Comparison of ENCODE assay signal across 9 mouse cellular contexts in genomic region chr4:150583777-150584135, GRCm38 (mm10).
DNase-seq lines count a peak whose midpoint lies in the region; ATAC-seq and TF ChIP-seq lines count a peak whose summit lies in the region.
"Had no signal": no experiment of that assay in that cellular context is flagged by ENCODE, and none has a peak within 500 bp of the region (broad histone marks: within the 10 kb centered on the region; RNA-seq: fewer than 3 reads in every experiment).

No protein-coding gene starts in this region.

- no peaks in the 10 kb centered on the region for H3K27me3 ChIP-seq in cerebellum, adult 2 months (ENCODE audit: control insufficient read depth, insufficient read depth, low read length)
- no peaks in the 10 kb centered on the region for H3K27me3 ChIP-seq in thymus, adult 2 months (ENCODE audit: control insufficient read depth, insufficient read depth, low read length)
- no peaks in the 10 kb centered on the region for H3K27me3 ChIP-seq in limb, embryonic 13.5 days
- no peaks in the 10 kb centered on the region for H3K27me3 ChIP-seq in stomach, embryonic 16.5 days (ENCODE audit: control insufficient read depth, insufficient read depth, low read length)

- H3K4me1 ChIP-seq in cerebellum, adult 2 months (ENCODE audit: control insufficient read depth, insufficient read depth, low read length), result peaks cover 23% of the 10 kb centered on the region
- peaks cover 10% of the 10 kb centered on the region for H3K4me1 ChIP-seq in thymus, adult 2 months (replicated peaks; ENCODE audit: control insufficient read depth, insufficient read depth, low read length)
- peaks cover 69% of the 10 kb centered on the region for H3K4me1 ChIP-seq in limb, embryonic 13.5 days
- peaks cover 65% of the 10 kb centered on the region for H3K4me1 ChIP-seq in stomach, embryonic 16.5 days (ENCODE audit: control insufficient read depth, insufficient read depth, low read length)

- H3K36me3 ChIP-seq in thymus, adult 2 months (ENCODE audit: control insufficient read depth, insufficient read depth, low read length), result no peaks in the 10 kb centered on the region
- 0 out of 2 replicates have a peak, but pooled peaks cover 5% of the 10 kb centered on the region for H3K36me3 ChIP-seq in limb, embryonic 13.5 days
- H3K36me3 ChIP-seq in stomach, embryonic 16.5 days (ENCODE audit: control insufficient read depth, insufficient read depth, low read length), result no peaks in the 10 kb centered on the region

- 57% methylated on average over 3 of the region's 3 CpGs for WGBS in cerebellum, adult 2 months
- WGBS in thymus, adult 2 months, result 17% methylated on average over 3 of the region's 3 CpGs
- 36% methylated on average over 3 of the region's 3 CpGs for WGBS in limb, embryonic 13.5 days
- WGBS in stomach, embryonic 16.5 days, result 28% methylated on average over 3 of the region's 3 CpGs

- TF ChIP-seq POLR2A in cerebellum, adult 2 months (IDR thresholded peaks at IDR 0.05; ENCODE audit: borderline replicate concordance, insufficient read depth, low read length), result no peak
- no peak for TF ChIP-seq POLR2A in thymus, adult 2 months (IDR thresholded peaks at IDR 0.05; ENCODE audit: control insufficient read depth, extremely low read depth, insufficient read depth, low read length, poor library complexity)

- no peak for DNase-seq in cerebellum, adult 2 months
- no peak for DNase-seq in thymus, adult 2 months
- no peak for DNase-seq in thymus, postnatal 25 days
- no peak for DNase-seq in spleen, postnatal 10 days (ENCODE audit: low spot score in 2 of 2)
- DNase-seq in cerebellum, postnatal 4 days (ENCODE audit: low spot score in 2 of 2), result no peak

- H3K27ac ChIP-seq in cerebellum, adult 2 months (ENCODE audit: insufficient read depth, low read length), result peak overlapping the region; percentile 74
- 0 out of 2 replicates have a peak overlapping the region, but pooled peaks have one; percentile 37 for H3K27ac ChIP-seq in thymus, adult 2 months (ENCODE audit: control insufficient read depth, insufficient read depth, low read length)
- H3K27ac ChIP-seq in limb, embryonic 13.5 days, result peak overlapping the region; percentile 93
- H3K27ac ChIP-seq in stomach, embryonic 16.5 days (ENCODE audit: low read length), result peak overlapping the region; percentile 87

- H3K4me3 ChIP-seq in cerebellum, adult 2 months (replicated peaks; ENCODE audit: insufficient read depth, low read depth, low read length), result no peak overlapping the region
- H3K4me3 ChIP-seq in thymus, adult 2 months (ENCODE audit: control insufficient read depth, insufficient read depth, low read length), result no peak overlapping the region
- H3K4me3 ChIP-seq in limb, embryonic 13.5 days, result no peak overlapping the region
- H3K4me3 ChIP-seq in stomach, embryonic 16.5 days (replicated peaks; ENCODE audit: low read length), result no peak overlapping the region
- H3K4me3 ChIP-seq: erythroblast, embryonic 14.5 days had no signal

- TF ChIP-seq CTCF in cerebellum, adult 2 months (IDR thresholded peaks at IDR 0.05; ENCODE audit: borderline replicate concordance, insufficient read depth, low read depth, low read length), result no peak
- no peak for TF ChIP-seq CTCF in thymus, adult 2 months (IDR thresholded peaks at IDR 0.05; ENCODE audit: borderline replicate concordance, control insufficient read depth, extremely low read depth, insufficient read depth, low read length, poor library complexity)

- no peaks in the 10 kb centered on the region for H3K9me3 ChIP-seq in limb, embryonic 13.5 days
- H3K9me3 ChIP-seq in stomach, embryonic 16.5 days (replicated peaks; ENCODE audit: control insufficient read depth, low read length), result no peaks in the 10 kb centered on the region

- peak overlapping the region; percentile 48 for H3K4me2 ChIP-seq in limb, embryonic 13.5 days (replicated peaks)
- H3K4me2 ChIP-seq in stomach, embryonic 16.5 days (ENCODE audit: low read depth, low read length), result peak overlapping the region; percentile 38

- peak overlapping the region; percentile 53; the same call in 1 of the 2 replicates for H3K9ac ChIP-seq in limb, embryonic 13.5 days
- H3K9ac ChIP-seq in stomach, embryonic 16.5 days (ENCODE audit: low read length), result peak overlapping the region; percentile 44

- no peak for ATAC-seq in cerebellum, adult (ENCODE audit: insufficient number of reproducible peaks, low FRiP score, low TSS enrichment)
- 0 out of 2 replicates have a peak, but pooled peaks have one; percentile 21 for ATAC-seq in limb, embryonic 13.5 days (ENCODE audit: low FRiP score, low read depth)
- peak; percentile 83 for ATAC-seq in stomach, embryonic 16.5 days (ENCODE audit: insufficient read depth, low FRiP score)

Comparison
In these comparisons a context has a peak if more than half of its experiments do, and no peak if none do; other contexts are left out.
1. H3K27ac ChIP-seq: peak in every context shown above with its lines; median percentile 93 in limb, embryonic 13.5 days; 87 in stomach, embryonic 16.5 days; 74 in cerebellum, adult 2 months; 37 in thymus, adult 2 months.